Mouse (Mus musculus) heart, postnatal 4 days (tissue): ENCODE data around the gene Lca5l. TPM values are rescaled to one million over a fixed set of nuclear protein-coding genes. Genes with fewer than 3 reads are reported as not detected.

Experiments used
- DNase-seq: peaks from one replicate; pipeline ENCODE4 v3.0.0; 2021
- total RNA-seq, 2 experiments: library from RNA; stranded (reverse); gene quantifications; 2 replicates each; pipeline ENCODE4 v1.2.3; 2021

Gene Lca5l
- 1 to 10 TPM; 1.5 to 1.7 TPM for total RNA-seq

GRCm38 (mm10) chr16:96191531-96192506 lies at the start of gene Lca5l:
TSS of gene Lca5l (minus strand) at chr16:96192271.
- peak; percentile 100 for DNase-seq

- DNase-seq, result peak; percentile 2
These were observed 43.4 kb upstream of the Lca5l start, which contains the start of gene B3galt5 for GRCm38 (mm10) chr16:96235366-96235970. TSS of gene B3galt5 (plus strand) at chr16:96235801.

GRCm38 (mm10) chr16:96233996-96234395 lies 41.9 kb upstream of the Lca5l start:
- no peak for DNase-seq

- DNase-seq, result no peak
These were observed 39.9 kb upstream of the Lca5l start for GRCm38 (mm10) chr16:96231974-96232373.

GRCm38 (mm10) chr16:96231251-96231650 lies 39.2 kb upstream of the Lca5l start:
- DNase-seq, result no peak

GRCm38 (mm10) chr16:96230411-96230810 lies 38.3 kb upstream of the Lca5l start:
- peak; percentile 84 for DNase-seq

GRCm38 (mm10) chr16:96229044-96229555 lies 37.0 kb upstream of the Lca5l start:
- peak; percentile 35 for DNase-seq

- no peak for DNase-seq
These were observed 36.4 kb upstream of the Lca5l start for GRCm38 (mm10) chr16:96228438-96228837.

GRCm38 (mm10) chr16:96222452-96222851 lies 30.4 kb upstream of the Lca5l start:
- DNase-seq, result no peak

- DNase-seq, result no peak
These were observed 29.9 kb upstream of the Lca5l start for GRCm38 (mm10) chr16:96221959-96222358.

- peak; percentile 70 for DNase-seq
These were observed 29.4 kb upstream of the Lca5l start for GRCm38 (mm10) chr16:96221491-96221890.

GRCm38 (mm10) chr16:96213027-96213426 lies 21.0 kb upstream of the Lca5l start:
- peak; percentile 71 for DNase-seq

- DNase-seq, result peak; percentile 32
These were observed 18.8 kb upstream of the Lca5l start for GRCm38 (mm10) chr16:96210856-96211255.

GRCm38 (mm10) chr16:96209789-96210188 lies 17.7 kb upstream of the Lca5l start:
- peak; percentile 41 for DNase-seq

GRCm38 (mm10) chr16:96201485-96202232 lies 9.6 kb upstream of the Lca5l start:
- DNase-seq, result peak; percentile 37

- DNase-seq, result no peak
These were observed 8.6 kb upstream of the Lca5l start for GRCm38 (mm10) chr16:96200702-96201028.

- peak; percentile 93 for DNase-seq
These were observed 8.0 kb upstream of the Lca5l start, which contains the start of gene Sh3bgr for GRCm38 (mm10) chr16:96199913-96200701. TSS of gene Sh3bgr (plus strand) at chr16:96200450.

- DNase-seq, result no peak
These were observed 4.5 kb downstream of the Lca5l start for GRCm38 (mm10) chr16:96187619-96188018.

- no peak for DNase-seq
These were observed 12.9 kb downstream of the Lca5l start for GRCm38 (mm10) chr16:96179156-96179555.

GRCm38 (mm10) chr16:96175399-96175798 lies 16.7 kb downstream of the Lca5l start:
- no peak for DNase-seq

GRCm38 (mm10) chr16:96173648-96174047 lies 18.4 kb downstream of the Lca5l start:
- DNase-seq, result no peak

- no peak for DNase-seq
These were observed 23.2 kb downstream of the Lca5l start for GRCm38 (mm10) chr16:96168837-96169236.
